Comparison of ENCODE assay signal across 8 mouse cellular contexts in the genomic region with DNA sequence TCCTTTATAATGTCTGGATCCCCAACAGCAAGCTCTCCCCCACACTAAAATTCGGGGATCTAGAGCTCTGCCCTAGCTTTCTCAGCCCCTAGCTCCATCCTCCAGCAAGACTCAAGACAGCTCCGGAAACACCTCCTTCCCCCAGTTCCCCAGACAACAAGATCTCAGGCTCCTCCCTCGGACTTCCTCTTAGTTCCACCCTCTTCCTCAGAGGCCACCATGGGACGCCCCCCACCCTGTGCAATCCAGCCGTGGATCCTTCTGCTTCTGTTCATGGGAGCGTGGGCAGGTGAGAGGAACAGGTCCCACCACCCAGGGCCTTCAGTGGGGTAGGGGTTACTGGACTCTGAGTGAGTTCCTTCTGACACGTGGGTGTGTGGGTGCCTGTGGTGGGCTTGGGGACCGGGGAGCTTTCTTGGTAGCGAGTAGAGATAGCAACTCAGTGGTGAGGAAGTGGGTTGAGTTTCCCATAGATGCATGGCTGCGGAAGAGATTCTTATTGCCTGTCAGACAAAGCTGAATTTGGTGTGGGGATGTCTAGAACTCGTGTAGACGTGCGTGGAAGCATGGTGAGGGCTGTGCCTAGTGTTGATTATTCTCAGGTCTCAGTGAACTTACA. TPM values are rescaled to one million over a fixed set of nuclear protein-coding genes. Genes with fewer than 3 reads are reported as not detected.
DNase-seq lines count a peak whose midpoint lies in the region; ATAC-seq and TF ChIP-seq lines count a peak whose summit lies in the region.

No protein-coding gene starts in this region.

- H3K4me2 ChIP-seq in forebrain, embryonic 16.5 days (ENCODE audit: low read length): peak overlapping the region; percentile 72

- peak overlapping the region; percentile 49; the same call in 1 of the 2 replicates for H3K9ac ChIP-seq in forebrain, embryonic 16.5 days (replicated peaks; ENCODE audit: low read depth, low read length)

- peak; percentile 11 for DNase-seq in kidney, adult 2 months
- no peak for DNase-seq in kidney, adult 8-10 months
- peak; percentile 16 for DNase-seq in kidney, postnatal 10 days
- no peak for DNase-seq in midbrain, embryonic 10.5 days (ENCODE audit: low spot score)
- DNase-seq in right cerebral cortex, adult 18-20 months: no peak
- no peak for DNase-seq in testis, postnatal 14 days (ENCODE audit: low spot score)
- no peak for DNase-seq in adrenal gland, postnatal 10 days

- H3K4me3 ChIP-seq in kidney, adult 2 months (ENCODE audit: insufficient read depth, low read depth, low read length): peak overlapping the region; percentile 45
- H3K4me3 ChIP-seq in forebrain, embryonic 16.5 days (replicated peaks; ENCODE audit: low read length): peak overlapping the region; percentile 52
- peak overlapping the region; percentile 62 for H3K4me3 ChIP-seq in midbrain, embryonic 10.5 days

- TF ChIP-seq POLR2A in kidney, adult 2 months (IDR thresholded peaks at IDR 0.05; ENCODE audit: low read depth, low read length): no peak

- no peaks in the 10 kb centered on the region for H3K4me1 ChIP-seq in kidney, adult 2 months (ENCODE audit: control insufficient read depth, insufficient read depth, low read length)
- peaks cover 10% of the 10 kb centered on the region; the same call in 1 of the 2 replicates for H3K4me1 ChIP-seq in forebrain, embryonic 16.5 days (replicated peaks; ENCODE audit: control insufficient read depth, insufficient read depth, low read length)
- H3K4me1 ChIP-seq in midbrain, embryonic 10.5 days: peaks cover 22% of the 10 kb centered on the region

- H3K36me3 ChIP-seq in kidney, adult 2 months (ENCODE audit: control insufficient read depth, insufficient read depth, low read length): no peaks in the 10 kb centered on the region
- H3K36me3 ChIP-seq in forebrain, embryonic 16.5 days (ENCODE audit: control insufficient read depth, insufficient read depth): no peaks in the 10 kb centered on the region
- no peaks in the 10 kb centered on the region for H3K36me3 ChIP-seq in midbrain, embryonic 10.5 days

- H3K27me3 ChIP-seq in kidney, adult 2 months (replicated peaks; ENCODE audit: control insufficient read depth, insufficient read depth, low read length): no peaks in the 10 kb centered on the region; the same call in 1 of the 2 replicates
- peaks cover 18% of the 10 kb centered on the region for H3K27me3 ChIP-seq in forebrain, embryonic 16.5 days (replicated peaks; ENCODE audit: control insufficient read depth, insufficient read depth, low read length)
- peaks cover 43% of the 10 kb centered on the region for H3K27me3 ChIP-seq in midbrain, embryonic 10.5 days (ENCODE audit: low read depth, poor library complexity, severe bottlenecking)

- no peak overlapping the region for H3K27ac ChIP-seq in kidney, adult 2 months (ENCODE audit: insufficient read depth, low read depth, low read length)
- no peak overlapping the region for H3K27ac ChIP-seq in forebrain, embryonic 16.5 days (ENCODE audit: low read length)
- no peak overlapping the region for H3K27ac ChIP-seq in midbrain, embryonic 10.5 days (replicated peaks)

- TF ChIP-seq CTCF in kidney, adult 2 months (conservative IDR thresholded peaks at IDR 0.05; ENCODE audit: insufficient read depth, insufficient read length, low read depth, low read length): no peak

- no peaks in the 10 kb centered on the region for H3K9me3 ChIP-seq in forebrain, embryonic 16.5 days (ENCODE audit: control insufficient read depth, low read length)
- H3K9me3 ChIP-seq in midbrain, embryonic 10.5 days (replicated peaks): no peaks in the 10 kb centered on the region

- peak; percentile 52 for ATAC-seq in forebrain, embryonic 16.5 days

- 42% methylated on average over 13 of the region's 13 CpGs for WGBS in kidney, adult 2 months
- 39% methylated on average over 13 of the region's 13 CpGs for WGBS in forebrain, embryonic 16.5 days
- WGBS in midbrain, embryonic 10.5 days: 46% methylated on average over 13 of the region's 13 CpGs

RNA-seq across cellular contexts. Expression of a gene that starts 0.6 kb away (rescaled TPM):
- polyA plus RNA-seq in kidney, adult 2 months (2012; rRNA removed): 4.2 and 5.9 TPM in 2 replicates
- 5.8 and 6.8 TPM in 2 replicates for polyA plus RNA-seq in forebrain, embryonic 16.5 days (2015; fragmentation: Nextera tagmentation; extraction: Ambion mirVana)
- 9.5 and 10.0 TPM in 2 replicates for polyA plus RNA-seq in midbrain, embryonic 10.5 days (2016; fragmentation: Nextera tagmentation; extraction: Ambion mirVana)
- 1 to 10 TPM; 7.0 to 7.3 TPM for total RNA-seq in adrenal gland, postnatal 10 days (2021)

RNA-seq across cellular contexts. Expression of a gene that starts 6.3 kb away (rescaled TPM):
- polyA plus RNA-seq in kidney, adult 2 months (2012; rRNA removed): not detected in 2 replicates
- polyA plus RNA-seq in forebrain, embryonic 16.5 days (2015; fragmentation: Nextera tagmentation; extraction: Ambion mirVana): 0.23 TPM in 1 of 2 replicates, not detected in the other
- not detected in 2 replicates for polyA plus RNA-seq in midbrain, embryonic 10.5 days (2016; fragmentation: Nextera tagmentation; extraction: Ambion mirVana)
- not detected for total RNA-seq in adrenal gland, postnatal 10 days (2021)

RNA-seq across cellular contexts. Expression of a gene that starts 13.1 kb away (rescaled TPM):
- not detected in 2 replicates for polyA plus RNA-seq in kidney, adult 2 months (2012; rRNA removed)
- not detected in 2 replicates for polyA plus RNA-seq in forebrain, embryonic 16.5 days (2015; fragmentation: Nextera tagmentation; extraction: Ambion mirVana)
- polyA plus RNA-seq in midbrain, embryonic 10.5 days (2016; fragmentation: Nextera tagmentation; extraction: Ambion mirVana): not detected in 2 replicates
- not detected for total RNA-seq in adrenal gland, postnatal 10 days (2021)

RNA-seq across cellular contexts. Expression of a gene that starts 17.1 kb away (rescaled TPM):
- polyA plus RNA-seq in kidney, adult 2 months (2012; rRNA removed): 0.41 and 0.52 TPM in 2 replicates
- 0.35 TPM in 2 replicates for polyA plus RNA-seq in forebrain, embryonic 16.5 days (2015; fragmentation: Nextera tagmentation; extraction: Ambion mirVana)
- 0.19 and 0.36 TPM in 2 replicates for polyA plus RNA-seq in midbrain, embryonic 10.5 days (2016; fragmentation: Nextera tagmentation; extraction: Ambion mirVana)
- total RNA-seq in adrenal gland, postnatal 10 days (2021): under 1 TPM; 0.45 to 0.79 TPM

RNA-seq across cellular contexts. Expression of a gene that starts 23.5 kb away (rescaled TPM):
- polyA plus RNA-seq in kidney, adult 2 months (2012; rRNA removed): 0.18 TPM in 1 of 2 replicates, not detected in the other
- polyA plus RNA-seq in forebrain, embryonic 16.5 days (2015; fragmentation: Nextera tagmentation; extraction: Ambion mirVana): not detected in 2 replicates
- not detected in 2 replicates for polyA plus RNA-seq in midbrain, embryonic 10.5 days (2016; fragmentation: Nextera tagmentation; extraction: Ambion mirVana)
- under 1 TPM in 1 of 2 experiments, not detected in 1; 0.27 TPM for total RNA-seq in adrenal gland, postnatal 10 days (2021)

Comparison
In these comparisons a context has a peak if more than half of its experiments do, and no peak if none do; other contexts are left out.
1. DNase-seq: peak in kidney, adult 2 months (single experiment) and kidney, postnatal 10 days (single experiment); none in kidney, adult 8-10 months (0 of 2), midbrain, embryonic 10.5 days (single experiment), right cerebral cortex, adult 18-20 months (single experiment), testis, postnatal 14 days (single experiment) and adrenal gland, postnatal 10 days (single experiment).
2. Peak in every context shown above with its lines, with median percentiles within 50 percentile points of each other: H3K4me3 ChIP-seq.